11 mouse cellular contexts compared by ENCODE assay signal in genomic region chr7:112762870-112763269, GRCm38 (mm10).
DNase-seq lines count a peak whose midpoint lies in the region; ATAC-seq and TF ChIP-seq lines count a peak whose summit lies in the region.
"Had no signal": no experiment of that assay in that cellular context is flagged by ENCODE, and none has a peak within 500 bp of the region (broad histone marks: within the 10 kb centered on the region; RNA-seq: fewer than 3 reads in every experiment).

No protein-coding gene starts in this region.

- H3K4me2 ChIP-seq in kidney, postnatal 0 days (ENCODE audit: low read length), result no peak overlapping the region
- no peak overlapping the region for H3K4me2 ChIP-seq in hindbrain, embryonic 12.5 days (replicated peaks)
- H3K4me2 ChIP-seq: intestine, embryonic 15.5 days had no signal

- no peak overlapping the region for H3K4me3 ChIP-seq in kidney, postnatal 0 days (replicated peaks; ENCODE audit: low read depth, low read length)
- H3K4me3 ChIP-seq in hindbrain, embryonic 12.5 days, result no peak overlapping the region
- H3K4me3 ChIP-seq: intestine, embryonic 15.5 days had no signal

- H3K36me3 ChIP-seq in kidney, postnatal 0 days (ENCODE audit: insufficient read depth, low read length), result no peaks in the 10 kb centered on the region
- peaks cover 3% of the 10 kb centered on the region; the same call in 1 of the 2 replicates for H3K36me3 ChIP-seq in hindbrain, embryonic 12.5 days
- H3K36me3 ChIP-seq: intestine, embryonic 15.5 days had no signal

- no peaks in the 10 kb centered on the region for H3K27me3 ChIP-seq in kidney, postnatal 0 days (ENCODE audit: insufficient read depth, low read length)
- H3K27me3 ChIP-seq in hindbrain, embryonic 12.5 days, result no peaks in the 10 kb centered on the region
- H3K27me3 ChIP-seq: intestine, embryonic 15.5 days had no signal

- no peak for ATAC-seq in kidney, postnatal 0 days (replicated peaks; ENCODE audit: low FRiP score, low read depth)
- ATAC-seq in hindbrain, embryonic 12.5 days (ENCODE audit: low FRiP score), result no peak
- no peak for ATAC-seq in megakaryocyte, adult 5-6 weeks (ENCODE audit: poor library complexity, severe bottlenecking)
- ATAC-seq: CD4-positive, CD25-positive, alpha-beta regulatory T cell, adult 4 months; intestine, embryonic 15.5 days; liver, postnatal 0 days had no signal

- H3K9me3 ChIP-seq in kidney, postnatal 0 days (replicated peaks; ENCODE audit: low read length), result no peaks in the 10 kb centered on the region
- H3K9me3 ChIP-seq in hindbrain, embryonic 12.5 days (replicated peaks), result no peaks in the 10 kb centered on the region
- H3K9me3 ChIP-seq: intestine, embryonic 15.5 days had no signal

- 77% methylated on average over 2 of the region's 2 CpGs for WGBS in kidney, postnatal 0 days
- WGBS in hindbrain, embryonic 12.5 days, result 72% methylated on average over 2 of the region's 2 CpGs

- H3K9ac ChIP-seq in kidney, postnatal 0 days (ENCODE audit: low read depth, low read length), result no peak overlapping the region
- H3K9ac ChIP-seq in hindbrain, embryonic 12.5 days, result no peak overlapping the region
- H3K9ac ChIP-seq: intestine, embryonic 15.5 days; liver, postnatal 0 days had no signal

- peak; percentile 67 for DNase-seq in gastrocnemius, adult 18-20 months (ENCODE audit: low spot score)
- DNase-seq in gastrocnemius, adult 8-10 months (ENCODE audit: low spot score in 2 of 2), result no peak
- no peak for DNase-seq in kidney, postnatal 0 days (ENCODE audit: low spot score)
- no peak for DNase-seq in kidney, adult 9 months
- peak; percentile 79 for DNase-seq in skeletal muscle tissue, adult 2 months (ENCODE audit: low read depth, low spot score)
- no peak for DNase-seq in gastrocnemius, postnatal 10 days

- TF ChIP-seq CTCF in kidney, postnatal 0 days (IDR thresholded peaks at IDR 0.05; ENCODE audit: low read depth), result 0 out of 2 replicates have a peak, but pooled peaks have one; percentile 13

- no peak overlapping the region for H3K27ac ChIP-seq in kidney, postnatal 0 days
- H3K27ac ChIP-seq in hindbrain, embryonic 12.5 days, result peak overlapping the region; percentile 19; the same call in 1 of the 2 replicates
- H3K27ac ChIP-seq: intestine, embryonic 15.5 days had no signal

- H3K4me1 ChIP-seq in kidney, postnatal 0 days (replicated peaks; ENCODE audit: insufficient read depth, low read length), result peaks cover 45% of the 10 kb centered on the region
- peaks cover 59% of the 10 kb centered on the region for H3K4me1 ChIP-seq in hindbrain, embryonic 12.5 days

Comparison
In these comparisons a context has a peak if more than half of its experiments do, and no peak if none do; other contexts are left out.
1. DNase-seq: peak in gastrocnemius, adult 18-20 months (single experiment) and skeletal muscle tissue, adult 2 months (single experiment); none in gastrocnemius, adult 8-10 months (0 of 2), kidney, postnatal 0 days (single experiment), kidney, adult 9 months (single experiment) and gastrocnemius, postnatal 10 days (single experiment).